Mouse (Mus musculus) midbrain, embryonic 13.5 days (tissue): Measurements from ENCODE around the gene Efr3b. TPM values are rescaled to one million over a fixed set of nuclear protein-coding genes. Genes with fewer than 3 reads are reported as not detected.
"Not testable (repeated sequence)": the region's sequence is repeated elsewhere in the genome, so short reads cannot be mapped to it uniquely, and the experiment has no call there.

ENCODE experiments used
- ATAC-seq: fragments of 200-750 bp; cut with Nextera tagmentation; 2 replicates; pipeline ENCODE4 v1.8.0; 2017; ENCODE audit warnings: mild to moderate bottlenecking, moderate TSS enrichment, moderate library complexity
- H3K27ac ChIP-seq: fragments of 300-500 bp; sonication (generic); 2 replicates; pipeline ENCODE4 v1.5.1; 2015; ENCODE audit warnings: inconsistent platforms, mild to moderate bottlenecking, moderate library complexity
- H3K27me3 ChIP-seq: fragments of 300-500 bp; sonication (generic); 2 replicates; pipeline ENCODE4 v1.6.1; 2015; ENCODE audit warnings: mild to moderate bottlenecking, inconsistent platforms
- H3K36me3 ChIP-seq: fragments of 300-500 bp; sonication (generic); 2 replicates; pipeline ENCODE4 v1.6.1; 2015; ENCODE audit warnings: mild to moderate bottlenecking, inconsistent platforms
- H3K4me1 ChIP-seq: fragments of 300-500 bp; sonication (generic); replicated peaks from 2 replicates; pipeline ENCODE4 v1.6.1; 2015; ENCODE audit warnings: inconsistent platforms
- H3K4me2 ChIP-seq: fragments of 300-500 bp; sonication (generic); replicated peaks from 2 replicates; pipeline ENCODE4 v1.6.1; 2015; ENCODE audit warnings: moderate library complexity, mild to moderate bottlenecking, inconsistent platforms
- H3K4me3 ChIP-seq: fragments of 300-500 bp; sonication (generic); replicated peaks from 2 replicates; pipeline ENCODE4 v1.5.1; 2015; ENCODE audit warnings: mild to moderate bottlenecking, inconsistent platforms
- H3K9ac ChIP-seq: fragments of 300-500 bp; sonication (generic); replicated peaks from 2 replicates; pipeline ENCODE4 v1.6.1; 2015; ENCODE audit warnings: mild to moderate bottlenecking, inconsistent platforms
- H3K9me3 ChIP-seq: fragments of 300-500 bp; sonication (generic); 2 replicates; pipeline ENCODE4 v1.6.1; 2016; ENCODE audit warnings: mild to moderate bottlenecking, inconsistent platforms
- WGBS: fragments of 180-500 bp; shearing (Covaris S2); methylation state at CpG from one replicate; pipeline ENCODE4 v1.1.7; 2015; 5-methylcytosine and 5-hydroxymethylcytosine counted together
- polyA plus RNA-seq: library from polyadenylated mRNA; unstranded; fragments of >200 nt; fragmentation: Nextera tagmentation; extraction: Ambion mirVana; gene quantifications from 2 replicates; pipeline ENCODE4 v1.2.1, GENCODE M21; 2015

Gene Efr3b
- polyA plus RNA-seq, 1 experiment from 2014 or later, result 37.9 TPM

GRCm38 (mm10) chr12:4006079-4006478 is 32.6 kb downstream of the Efr3b start:
- Histone ChIP-seq H3K27ac (peak overlapping the region; percentile 25; the same call in 1 of the 2 replicates), H3K36me3 (no peaks in the 10 kb centered on the region), H3K4me2 (no peak overlapping the region), H3K4me1 (peaks cover 39% of the 10 kb centered on the region), H3K27me3 (no peaks in the 10 kb centered on the region), H3K9me3 (no peaks in the 10 kb centered on the region), H3K4me3 (no peak overlapping the region), H3K9ac (no peak overlapping the region)
- WGBS, result 89% methylated on average over 7 of the region's 7 CpGs
- peak; percentile 40; the same call in 1 of the 2 replicates for ATAC-seq

GRCm38 (mm10) chr12:4004648-4005047 is 34.1 kb downstream of the Efr3b start:
- peaks cover 6% of the 10 kb centered on the region; the same call in 1 of the 2 replicates for H3K36me3 ChIP-seq
- no peak overlapping the region for H3K4me3 ChIP-seq
- H3K27me3 ChIP-seq, result no peaks in the 10 kb centered on the region
- H3K9ac ChIP-seq, result no peak overlapping the region
- H3K4me2 ChIP-seq, result no peak overlapping the region
- peaks cover 39% of the 10 kb centered on the region for H3K4me1 ChIP-seq
- no peak for ATAC-seq
- H3K27ac ChIP-seq, result no peak overlapping the region
- 7% methylated on average over 6 of the region's 6 CpGs for WGBS
- H3K9me3 ChIP-seq, result no peaks in the 10 kb centered on the region

- no peaks in the 10 kb centered on the region for H3K27me3 ChIP-seq
- H3K9ac ChIP-seq, result no peak overlapping the region
- H3K4me3 ChIP-seq, result no peak overlapping the region
- WGBS, result 96% methylated on average over 5 of the region's 5 CpGs
- peaks cover 4% of the 10 kb centered on the region for H3K4me1 ChIP-seq
- no peaks in the 10 kb centered on the region for H3K9me3 ChIP-seq
- no peak for ATAC-seq
- H3K4me2 ChIP-seq, result no peak overlapping the region
- H3K27ac ChIP-seq, result no peak overlapping the region
- peaks cover 25% of the 10 kb centered on the region for H3K36me3 ChIP-seq
Observed at GRCm38 (mm10) chr12:4000406-4000805, 38.3 kb downstream of the Efr3b start.

GRCm38 (mm10) chr12:3996749-3997148 is 42.0 kb downstream of the Efr3b start:
- Histone ChIP-seq H3K9ac (no peak overlapping the region), H3K27me3 (no peaks in the 10 kb centered on the region), H3K4me1 (no peaks in the 10 kb centered on the region), H3K4me2 (no peak overlapping the region), H3K27ac (no peak overlapping the region), H3K36me3 (peaks cover 44% of the 10 kb centered on the region), H3K4me3 (no peak overlapping the region), H3K9me3 (no peaks in the 10 kb centered on the region)
- 83% methylated on average over 9 of the region's 9 CpGs for WGBS
- no peak for ATAC-seq

GRCm38 (mm10) chr12:3991047-3991446 is 47.7 kb downstream of the Efr3b start:
- 83% methylated on average over 3 of the region's 3 CpGs for WGBS
- H3K36me3 ChIP-seq, result peaks cover 30% of the 10 kb centered on the region
- ATAC-seq, result no peak
- H3K27me3 ChIP-seq, result no peaks in the 10 kb centered on the region
- no peak overlapping the region for H3K4me2 ChIP-seq
- no peak overlapping the region for H3K9ac ChIP-seq
- no peak overlapping the region for H3K4me3 ChIP-seq
- H3K4me1 ChIP-seq, result peaks cover 15% of the 10 kb centered on the region
- H3K27ac ChIP-seq, result no peak overlapping the region
- no peaks in the 10 kb centered on the region for H3K9me3 ChIP-seq

- peak overlapping the region; percentile 58; the same call in 1 of the 2 replicates for H3K27ac ChIP-seq
Observed at GRCm38 (mm10) chr12:3989943-3990342, 48.8 kb downstream of the Efr3b start.

GRCm38 (mm10) chr12:3984446-3984845 is 54.3 kb downstream of the Efr3b start:
- H3K9me3 ChIP-seq, result no peaks in the 10 kb centered on the region
- no peak overlapping the region for H3K9ac ChIP-seq
- WGBS, result 83% methylated on average over 9 of the region's 9 CpGs
- H3K4me3 ChIP-seq, result no peak overlapping the region
- peaks cover 12% of the 10 kb centered on the region for H3K4me1 ChIP-seq
- ATAC-seq, result no peak
- peaks cover 5% of the 10 kb centered on the region; the same call in 1 of the 2 replicates for H3K27me3 ChIP-seq
- H3K4me2 ChIP-seq, result no peak overlapping the region
- H3K36me3 ChIP-seq, result peaks cover 30% of the 10 kb centered on the region
- H3K27ac ChIP-seq, result no peak overlapping the region

More at GRCm38 (mm10) chr12:3989943-3990342, 48.8 kb downstream of the Efr3b start:
- no peaks in the 10 kb centered on the region for H3K9me3 ChIP-seq
- ATAC-seq, result no peak
- no peak overlapping the region for H3K4me2 ChIP-seq
- no peak overlapping the region for H3K4me3 ChIP-seq
- H3K27me3 ChIP-seq, result no peaks in the 10 kb centered on the region
- WGBS, result 51% methylated on average over 2 of the region's 2 CpGs
- peaks cover 15% of the 10 kb centered on the region for H3K4me1 ChIP-seq
- H3K36me3 ChIP-seq, result peaks cover 31% of the 10 kb centered on the region
- no peak overlapping the region for H3K9ac ChIP-seq

- 0% methylated on average over 1 of the region's 1 CpGs for WGBS
Observed at GRCm38 (mm10) chr12:3983736-3984135, 55.0 kb downstream of the Efr3b start.

GRCm38 (mm10) chr12:3982257-3982656 is 56.5 kb downstream of the Efr3b start:
- Histone ChIP-seq H3K4me1 (peaks cover 12% of the 10 kb centered on the region), H3K4me2 (peak overlapping the region; percentile 71), H3K36me3 (peaks cover 48% of the 10 kb centered on the region), H3K4me3 (peak overlapping the region; percentile 38), H3K9ac (peak overlapping the region; percentile 59; the same call in 1 of the 2 replicates), H3K27me3 (peaks cover 5% of the 10 kb centered on the region; the same call in 1 of the 2 replicates), H3K27ac (no peak overlapping the region), H3K9me3 (no peaks in the 10 kb centered on the region)
- no peak for ATAC-seq
- 21% methylated on average over 6 of the region's 6 CpGs for WGBS

More at GRCm38 (mm10) chr12:3983736-3984135, 55.0 kb downstream of the Efr3b start:
- Histone ChIP-seq H3K27me3 (peaks cover 5% of the 10 kb centered on the region; the same call in 1 of the 2 replicates), H3K4me2 (no peak overlapping the region), H3K4me1 (peaks cover 12% of the 10 kb centered on the region), H3K9me3 (no peaks in the 10 kb centered on the region), H3K36me3 (peaks cover 33% of the 10 kb centered on the region), H3K9ac (no peak overlapping the region), H3K4me3 (no peak overlapping the region), H3K27ac (no peak overlapping the region)
- ATAC-seq, result no peak

- Histone ChIP-seq H3K4me3 (peak overlapping the region; percentile 38), H3K9me3 (no peaks in the 10 kb centered on the region), H3K27me3 (peaks cover 5% of the 10 kb centered on the region; the same call in 1 of the 2 replicates), H3K36me3 (peaks cover 55% of the 10 kb centered on the region), H3K9ac (peak overlapping the region; percentile 59), H3K27ac (no peak overlapping the region), H3K4me2 (peak overlapping the region; percentile 71), H3K4me1 (peaks cover 12% of the 10 kb centered on the region)
- under 1% methylated on average over 35 of the region's 41 CpGs for WGBS
- peak; percentile 84 for ATAC-seq
Observed at GRCm38 (mm10) chr12:3981350-3982131, 57.2 kb downstream of the Efr3b start.

- 64% methylated on average over 1 of the region's 1 CpGs for WGBS
- Histone ChIP-seq H3K27me3 (peaks cover 5% of the 10 kb centered on the region; the same call in 1 of the 2 replicates), H3K4me3 (peak overlapping the region; percentile 38), H3K27ac (no peak overlapping the region), H3K9me3 (no peaks in the 10 kb centered on the region), H3K4me2 (peak overlapping the region; percentile 71), H3K4me1 (peaks cover 12% of the 10 kb centered on the region), H3K9ac (no peak overlapping the region; the same call in 1 of the 2 replicates), H3K36me3 (peaks cover 61% of the 10 kb centered on the region)
- no peak for ATAC-seq
Observed at GRCm38 (mm10) chr12:3980991-3981349, 57.7 kb downstream of the Efr3b start.

GRCm38 (mm10) chr12:3973169-3973568 is 65.5 kb downstream of the Efr3b start:
- 95% methylated on average over 6 of the region's 6 CpGs for WGBS
- not testable (repeated sequence) for H3K4me2 ChIP-seq, H3K9ac ChIP-seq, ATAC-seq, H3K27me3 ChIP-seq, H3K4me1 ChIP-seq, H3K9me3 ChIP-seq, H3K4me3 ChIP-seq, H3K27ac ChIP-seq
- peaks cover 93% of the 10 kb centered on the region for H3K36me3 ChIP-seq
